ENCODE assay signal across 9 mouse cellular contexts in genomic region chr4:58944206-58944553, GRCm38 (mm10). TPM values are rescaled to one million over a fixed set of nuclear protein-coding genes. Genes with fewer than 3 reads are reported as not detected.
DNase-seq lines count a peak whose midpoint lies in the region; ATAC-seq and TF ChIP-seq lines count a peak whose summit lies in the region.
"Had no signal": no experiment of that assay in that cellular context is flagged by ENCODE, and none has a peak within 500 bp of the region (broad histone marks: within the 10 kb centered on the region; RNA-seq: fewer than 3 reads in every experiment).

No protein-coding gene starts in this region.

- H3K4me3 ChIP-seq in lung, adult 2 months (replicated peaks; ENCODE audit: extremely low read depth, low read depth, low read length) = peak overlapping the region; percentile 21
- H3K4me3 ChIP-seq in embryonic facial prominence, embryonic 15.5 days (replicated peaks) = peak overlapping the region; percentile 86
- H3K4me3 ChIP-seq in intestine, embryonic 15.5 days (replicated peaks) = peak overlapping the region; percentile 67
- H3K4me3 ChIP-seq in neural tube, embryonic 13.5 days = peak overlapping the region; percentile 80

- no peaks in the 10 kb centered on the region for H3K36me3 ChIP-seq in embryonic facial prominence, embryonic 15.5 days
- H3K36me3 ChIP-seq in intestine, embryonic 15.5 days = no peaks in the 10 kb centered on the region
- no peaks in the 10 kb centered on the region for H3K36me3 ChIP-seq in neural tube, embryonic 13.5 days

- peaks cover 9% of the 10 kb centered on the region; the same call in 1 of the 2 replicates for H3K4me1 ChIP-seq in lung, adult 2 months (ENCODE audit: control insufficient read depth, insufficient read depth, low read length)
- peaks cover 15% of the 10 kb centered on the region; the same call in 1 of the 2 replicates for H3K4me1 ChIP-seq in embryonic facial prominence, embryonic 15.5 days
- H3K4me1 ChIP-seq in intestine, embryonic 15.5 days (replicated peaks) = no peaks in the 10 kb centered on the region; the same call in 1 of the 2 replicates
- H3K4me1 ChIP-seq in neural tube, embryonic 13.5 days (replicated peaks) = peaks cover 15% of the 10 kb centered on the region

- no peak for DNase-seq in lung, adult 2 months
- no peak for DNase-seq in lung, postnatal 14 days
- no peak for DNase-seq in left cerebral cortex, postnatal 36 days (ENCODE audit: low spot score in 2 of 2)
- DNase-seq in left cerebral cortex, postnatal 10 days (ENCODE audit: extremely low spot score in 1 of 2, low spot score in 2 of 2) = no peak

- intact Hi-C loops in left cerebral cortex, postnatal 36 days (cut with DNase I) = no loop called here
- intact Hi-C loops in left cerebral cortex, postnatal 10 days (cut with DNase I) = no loop called here

- H3K9ac ChIP-seq in embryonic facial prominence, embryonic 15.5 days = peak overlapping the region; percentile 51; the same call in 1 of the 2 replicates
- peak overlapping the region; percentile 56 for H3K9ac ChIP-seq in intestine, embryonic 15.5 days
- peak overlapping the region; percentile 78 for H3K9ac ChIP-seq in neural tube, embryonic 13.5 days

- 17% methylated on average over 6 of the region's 6 CpGs for WGBS in lung, adult 2 months
- 15% methylated on average over 6 of the region's 6 CpGs for WGBS in embryonic facial prominence, embryonic 15.5 days
- 17% methylated on average over 6 of the region's 6 CpGs for WGBS in intestine, embryonic 15.5 days
- WGBS in neural tube, embryonic 13.5 days = 12% methylated on average over 6 of the region's 6 CpGs

- TF ChIP-seq CTCF in lung, adult 2 months (IDR thresholded peaks at IDR 0.05; ENCODE audit: insufficient read depth, low read length) = no peak

- ATAC-seq in embryonic facial prominence, embryonic 15.5 days (ENCODE audit: insufficient number of reproducible peaks, low FRiP score, low TSS enrichment, low read depth) = no peak
- 0 out of 2 replicates have a peak, but pooled peaks have one; percentile 5 for ATAC-seq in intestine, embryonic 15.5 days
- peak; percentile 46; the same call in 1 of the 2 replicates for ATAC-seq in neural tube, embryonic 13.5 days (ENCODE audit: low read depth)
- ATAC-seq in megakaryocyte progenitor cell, adult 5-6 weeks (replicated peaks; ENCODE audit: poor library complexity) = no peak

- H3K27me3 ChIP-seq in embryonic facial prominence, embryonic 15.5 days = no peaks in the 10 kb centered on the region
- H3K27me3 ChIP-seq in intestine, embryonic 15.5 days (replicated peaks) = no peaks in the 10 kb centered on the region
- H3K27me3 ChIP-seq in neural tube, embryonic 13.5 days = peaks cover 13% of the 10 kb centered on the region

- H3K27ac ChIP-seq in embryonic facial prominence, embryonic 15.5 days (replicated peaks) = no peak overlapping the region
- no peak overlapping the region for H3K27ac ChIP-seq in intestine, embryonic 15.5 days
- no peak overlapping the region for H3K27ac ChIP-seq in neural tube, embryonic 13.5 days (replicated peaks)

- H3K9me3 ChIP-seq in embryonic facial prominence, embryonic 15.5 days (replicated peaks) = no peaks in the 10 kb centered on the region
- no peaks in the 10 kb centered on the region for H3K9me3 ChIP-seq in intestine, embryonic 15.5 days
- no peaks in the 10 kb centered on the region for H3K9me3 ChIP-seq in neural tube, embryonic 13.5 days

- TF ChIP-seq POLR2A in lung, adult 2 months (IDR thresholded peaks at IDR 0.05; ENCODE audit: borderline replicate concordance, extremely low read depth, low read depth, low read length) = no peak

- peak overlapping the region; percentile 79 for H3K4me2 ChIP-seq in embryonic facial prominence, embryonic 15.5 days (replicated peaks)
- H3K4me2 ChIP-seq in intestine, embryonic 15.5 days (replicated peaks) = peak overlapping the region; percentile 78
- H3K4me2 ChIP-seq in neural tube, embryonic 13.5 days = peak overlapping the region; percentile 87

RNA-seq across cellular contexts. Expression of gene Zkscan16, which starts 0.8 kb away (rescaled TPM):
- polyA plus RNA-seq in lung, adult 2 months (2012; rRNA removed) = not detected in 2 replicates
- polyA plus RNA-seq in embryonic facial prominence, embryonic 15.5 days (2015; fragmentation: Nextera tagmentation; extraction: Ambion mirVana) = 0.74 and 0.80 TPM in 2 replicates
- polyA plus RNA-seq in intestine, embryonic 15.5 days (2015; fragmentation: Nextera tagmentation; extraction: Ambion mirVana) = 0.20 and 0.40 TPM in 2 replicates
- polyA plus RNA-seq in neural tube, embryonic 13.5 days (2015; fragmentation: Nextera tagmentation; extraction: Ambion mirVana) = 0.44 and 0.47 TPM in 2 replicates
- not detected in 2 replicates for total RNA-seq in megakaryocyte progenitor cell, adult 5-6 weeks (2015)
- total RNA-seq in megakaryocyte progenitor cell, adult 5-6 weeks (2017) = not detected in 2 replicates
- 10 to 100 TPM; 49.5 to 49.8 TPM for total RNA-seq in left cerebral cortex, postnatal 36 days (2021)
- 10 to 100 TPM; 20.7 to 25.5 TPM for total RNA-seq in left cerebral cortex, postnatal 10 days (2021)

RNA-seq across cellular contexts. Expression of gene Ecpas, which starts 31.6 kb away (rescaled TPM):
- polyA plus RNA-seq in lung, adult 2 months (2012; rRNA removed) = 14.4 and 20.9 TPM in 2 replicates
- 26.8 and 34.8 TPM in 2 replicates for polyA plus RNA-seq in embryonic facial prominence, embryonic 15.5 days (2015; fragmentation: Nextera tagmentation; extraction: Ambion mirVana)
- polyA plus RNA-seq in intestine, embryonic 15.5 days (2015; fragmentation: Nextera tagmentation; extraction: Ambion mirVana) = 25.9 and 29.3 TPM in 2 replicates
- polyA plus RNA-seq in neural tube, embryonic 13.5 days (2015; fragmentation: Nextera tagmentation; extraction: Ambion mirVana) = 27.0 and 30.8 TPM in 2 replicates
- 108 and 109 TPM in 2 replicates for total RNA-seq in megakaryocyte progenitor cell, adult 5-6 weeks (2015)
- 75.8 and 86.8 TPM in 2 replicates for total RNA-seq in megakaryocyte progenitor cell, adult 5-6 weeks (2017)
- 100 to 1,000 TPM; 107 to 141 TPM for total RNA-seq in left cerebral cortex, postnatal 36 days (2021)
- 100 to 1,000 TPM; 143 to 166 TPM for total RNA-seq in left cerebral cortex, postnatal 10 days (2021)

RNA-seq across cellular contexts. Expression of gene Ptgr1, which starts 42.7 kb away (rescaled TPM):
- 6.7 and 23.7 TPM in 2 replicates for polyA plus RNA-seq in lung, adult 2 months (2012; rRNA removed)
- 28.1 and 29.3 TPM in 2 replicates for polyA plus RNA-seq in embryonic facial prominence, embryonic 15.5 days (2015; fragmentation: Nextera tagmentation; extraction: Ambion mirVana)
- 39.2 and 39.3 TPM in 2 replicates for polyA plus RNA-seq in intestine, embryonic 15.5 days (2015; fragmentation: Nextera tagmentation; extraction: Ambion mirVana)
- polyA plus RNA-seq in neural tube, embryonic 13.5 days (2015; fragmentation: Nextera tagmentation; extraction: Ambion mirVana) = 5.8 and 6.8 TPM in 2 replicates
- total RNA-seq in megakaryocyte progenitor cell, adult 5-6 weeks (2015) = 72.7 and 81.7 TPM in 2 replicates
- 59.6 and 66.6 TPM in 2 replicates for total RNA-seq in megakaryocyte progenitor cell, adult 5-6 weeks (2017)
- total RNA-seq in left cerebral cortex, postnatal 36 days (2021) = 1 to 10 TPM; 1.5 TPM
- total RNA-seq in left cerebral cortex, postnatal 10 days (2021) = 1 to 10 TPM; 3.4 to 3.6 TPM

RNA-seq across cellular contexts. Expression of gene Dnajc25, which starts 50.7 kb away (rescaled TPM):
- 3.6 and 4.7 TPM in 2 replicates for polyA plus RNA-seq in lung, adult 2 months (2012; rRNA removed)
- polyA plus RNA-seq in embryonic facial prominence, embryonic 15.5 days (2015; fragmentation: Nextera tagmentation; extraction: Ambion mirVana) = 14.2 and 16.2 TPM in 2 replicates
- polyA plus RNA-seq in intestine, embryonic 15.5 days (2015; fragmentation: Nextera tagmentation; extraction: Ambion mirVana) = 12.5 and 13.1 TPM in 2 replicates
- polyA plus RNA-seq in neural tube, embryonic 13.5 days (2015; fragmentation: Nextera tagmentation; extraction: Ambion mirVana) = 4.3 and 6.8 TPM in 2 replicates
- total RNA-seq in megakaryocyte progenitor cell, adult 5-6 weeks (2015) = 24.8 and 25.3 TPM in 2 replicates
- 22.8 and 29.8 TPM in 2 replicates for total RNA-seq in megakaryocyte progenitor cell, adult 5-6 weeks (2017)
- total RNA-seq in left cerebral cortex, postnatal 36 days (2021) = 1 to 10 TPM; 5.7 to 6.1 TPM
- total RNA-seq in left cerebral cortex, postnatal 10 days (2021) = 1 to 10 TPM; 6.8 to 8.1 TPM

RNA-seq across cellular contexts. Expression of gene Gm20503, which starts 58.8 kb away (rescaled TPM):
- polyA plus RNA-seq in lung, adult 2 months (2012; rRNA removed) = 1.7 TPM in 1 of 2 replicates, not detected in the other
- polyA plus RNA-seq in embryonic facial prominence, embryonic 15.5 days (2015; fragmentation: Nextera tagmentation; extraction: Ambion mirVana) = 17.7 and 23.8 TPM in 2 replicates
- polyA plus RNA-seq in intestine, embryonic 15.5 days (2015; fragmentation: Nextera tagmentation; extraction: Ambion mirVana) = 11.4 and 12.0 TPM in 2 replicates
- 4.8 and 10.0 TPM in 2 replicates for polyA plus RNA-seq in neural tube, embryonic 13.5 days (2015; fragmentation: Nextera tagmentation; extraction: Ambion mirVana)
- 0.22 TPM in 1 of 2 replicates, not detected in the other for total RNA-seq in megakaryocyte progenitor cell, adult 5-6 weeks (2015)
- total RNA-seq in megakaryocyte progenitor cell, adult 5-6 weeks (2017) = not detected in 2 replicates
- 1 to 10 TPM; 2.1 to 3.3 TPM for total RNA-seq in left cerebral cortex, postnatal 36 days (2021)
- 1 to 10 TPM in 1 of 2 experiments, not detected in 1; 2.1 TPM for total RNA-seq in left cerebral cortex, postnatal 10 days (2021)
- polyA plus RNA-seq: gonadal fat pad, adult 2 months had no signal

Comparison
In these comparisons a context has a peak if more than half of its experiments do, and no peak if none do; other contexts are left out.
1. H3K4me3 ChIP-seq: peak in every context shown above with its lines; median percentile 86 in embryonic facial prominence, embryonic 15.5 days; 80 in neural tube, embryonic 13.5 days; 67 in intestine, embryonic 15.5 days; 21 in lung, adult 2 months.
2. ATAC-seq: peak in intestine, embryonic 15.5 days (single experiment) and neural tube, embryonic 13.5 days (single experiment); none in embryonic facial prominence, embryonic 15.5 days (single experiment) and megakaryocyte progenitor cell, adult 5-6 weeks (single experiment).
3. Peak in every context shown above with its lines, with median percentiles within 50 percentile points of each other: H3K4me2 ChIP-seq and H3K9ac ChIP-seq.